ENCODE assay signal across 15 mouse cellular contexts in genomic region chr10:118466481-118466880, GRCm38 (mm10). TPM values are rescaled to one million over a fixed set of nuclear protein-coding genes. Genes with fewer than 3 reads are reported as not detected.
DNase-seq lines count a peak whose midpoint lies in the region; ATAC-seq and TF ChIP-seq lines count a peak whose summit lies in the region.
"Had no signal": no experiment of that assay in that cellular context is flagged by ENCODE, and none has a peak within 500 bp of the region (broad histone marks: within the 10 kb centered on the region; RNA-seq: fewer than 3 reads in every experiment).

No protein-coding gene starts in this region.

- H3K4me1 ChIP-seq in hindbrain, postnatal 0 days (ENCODE audit: insufficient read depth, low read length) = no peaks in the 10 kb centered on the region
- no peaks in the 10 kb centered on the region for H3K4me1 ChIP-seq in hindbrain, embryonic 12.5 days
- peaks cover 28% of the 10 kb centered on the region for H3K4me1 ChIP-seq in spleen, adult 2 months (ENCODE audit: control insufficient read depth, insufficient read depth, insufficient read length)
- H3K4me1 ChIP-seq: midbrain, embryonic 13.5 days; neural tube, embryonic 15.5 days had no signal

- no peaks in the 10 kb centered on the region; the same call in 1 of the 2 replicates for H3K9me3 ChIP-seq in hindbrain, postnatal 0 days (ENCODE audit: low read length)
- H3K9me3 ChIP-seq in hindbrain, embryonic 12.5 days (replicated peaks) = 0 out of 2 replicates have a peak, but pooled peaks cover 3% of the 10 kb centered on the region
- H3K9me3 ChIP-seq: midbrain, embryonic 13.5 days; neural tube, embryonic 15.5 days had no signal

- ATAC-seq in hindbrain, postnatal 0 days = no peak
- ATAC-seq in hindbrain, embryonic 12.5 days (ENCODE audit: low FRiP score) = no peak
- ATAC-seq: midbrain, embryonic 13.5 days had no signal

- no peak overlapping the region for H3K9ac ChIP-seq in hindbrain, postnatal 0 days (replicated peaks; ENCODE audit: low read length)
- no peak overlapping the region for H3K9ac ChIP-seq in hindbrain, embryonic 12.5 days
- H3K9ac ChIP-seq: liver, embryonic 14.5 days; midbrain, embryonic 13.5 days; neural tube, embryonic 15.5 days had no signal

- no peak overlapping the region for H3K4me2 ChIP-seq in hindbrain, postnatal 0 days (ENCODE audit: low read depth, low read length)
- H3K4me2 ChIP-seq in hindbrain, embryonic 12.5 days (replicated peaks) = no peak overlapping the region
- H3K4me2 ChIP-seq: midbrain, embryonic 13.5 days; neural tube, embryonic 15.5 days had no signal

- H3K4me3 ChIP-seq in hindbrain, postnatal 0 days (ENCODE audit: low read length) = no peak overlapping the region
- H3K4me3 ChIP-seq in hindbrain, embryonic 12.5 days = no peak overlapping the region
- no peak overlapping the region for H3K4me3 ChIP-seq in spleen, adult 2 months (ENCODE audit: extremely low read depth, insufficient read depth, insufficient read length)
- H3K4me3 ChIP-seq: midbrain, embryonic 13.5 days; neural tube, embryonic 15.5 days had no signal

- TF ChIP-seq POLR2A in spleen, adult 2 months (IDR thresholded peaks at IDR 0.05; ENCODE audit: low read depth, low read length) = no peak

- no peaks in the 10 kb centered on the region for H3K36me3 ChIP-seq in hindbrain, postnatal 0 days (ENCODE audit: insufficient read depth, low read length)
- no peaks in the 10 kb centered on the region for H3K36me3 ChIP-seq in hindbrain, embryonic 12.5 days
- no peaks in the 10 kb centered on the region for H3K36me3 ChIP-seq in spleen, adult 2 months (ENCODE audit: control insufficient read depth, insufficient read depth, low read length)
- H3K36me3 ChIP-seq: G1E; midbrain, embryonic 13.5 days; neural tube, embryonic 15.5 days had no signal

- no peak overlapping the region for H3K27ac ChIP-seq in hindbrain, postnatal 0 days
- H3K27ac ChIP-seq in hindbrain, embryonic 12.5 days = no peak overlapping the region
- peak overlapping the region; percentile 62 for H3K27ac ChIP-seq in spleen, adult 2 months (ENCODE audit: insufficient read depth, low read length)
- H3K27ac ChIP-seq: liver, embryonic 14.5 days; midbrain, embryonic 13.5 days; neural tube, embryonic 15.5 days had no signal

- no peak for TF ChIP-seq CTCF in hindbrain, postnatal 0 days (IDR thresholded peaks at IDR 0.05; ENCODE audit: low read depth)
- TF ChIP-seq CTCF in spleen, adult 2 months (IDR thresholded peaks at IDR 0.05; ENCODE audit: extremely low read depth, insufficient read depth, insufficient read length, insufficient replicate concordance) = no peak

- H3K27me3 ChIP-seq in hindbrain, postnatal 0 days (ENCODE audit: insufficient read depth, low read length) = no peaks in the 10 kb centered on the region
- no peaks in the 10 kb centered on the region for H3K27me3 ChIP-seq in hindbrain, embryonic 12.5 days
- H3K27me3 ChIP-seq in spleen, adult 2 months (ENCODE audit: control insufficient read depth, insufficient read depth, low read length) = no peaks in the 10 kb centered on the region
- H3K27me3 ChIP-seq: midbrain, embryonic 13.5 days; neural tube, embryonic 15.5 days had no signal

- WGBS in hindbrain, postnatal 0 days = 41% methylated on average over 6 of the region's 6 CpGs
- WGBS in hindbrain, embryonic 12.5 days = 74% methylated on average over 6 of the region's 6 CpGs
- WGBS in spleen, adult 2 months = 30% methylated on average over 6 of the region's 6 CpGs

- peak; percentile 52 for DNase-seq in hindbrain, postnatal 0 days (ENCODE audit: low spot score)
- no peak for DNase-seq in spleen, adult 2 months (ENCODE audit: low read depth in 1 of 2, low spot score in 2 of 2)
- no peak for DNase-seq in spleen, postnatal 36 days (ENCODE audit: low spot score in 2 of 2)
- DNase-seq in brain, adult 2 months (ENCODE audit: low read depth, low spot score) = peak; percentile 18
- peak; percentile 35 to 59 for DNase-seq in natural killer cell, adult 2 months (ENCODE audit: low spot score in 2 of 2)
- DNase-seq in spleen, postnatal 14 days (ENCODE audit: low spot score in 2 of 2) = no peak
- no peak for DNase-seq in thymus, postnatal 0 days (ENCODE audit: low spot score)

RNA-seq across cellular contexts. Expression of gene Ifng, which starts 25.6 kb away (rescaled TPM):
- total RNA-seq in hindbrain, postnatal 0 days (2014; rRNA removed) = 0.68 TPM in 1 of 2 replicates, not detected in the other
- polyA plus RNA-seq in hindbrain, postnatal 0 days (2015; fragmentation: Nextera tagmentation; extraction: Ambion mirVana) = not detected in 2 replicates
- polyA plus RNA-seq in hindbrain, embryonic 12.5 days (2016; fragmentation: Nextera tagmentation; extraction: Ambion mirVana) = not detected in 2 replicates
- polyA plus RNA-seq in spleen, adult 2 months (2012; rRNA removed) = 0.33 and 0.38 TPM in 2 replicates
- 0.55 and 0.86 TPM in 2 replicates for polyA plus RNA-seq in thymus, postnatal 0 days (2015; fragmentation: Nextera tagmentation; extraction: Ambion mirVana)
- total RNA-seq: adrenal gland, adult 18-20 months; G1E; left cerebral cortex, adult 8-10 months had no signal
- polyA plus RNA-seq: G1E; kidney, embryonic 16.5 days; liver, embryonic 14.5 days; midbrain, embryonic 13.5 days; neural tube, embryonic 15.5 days had no signal

Comparison
In these comparisons a context has a peak if more than half of its experiments do, and no peak if none do; other contexts are left out.
1. DNase-seq: peak in hindbrain, postnatal 0 days (single experiment), brain, adult 2 months (single experiment) and natural killer cell, adult 2 months (2 of 2); none in spleen, adult 2 months (0 of 2), spleen, postnatal 36 days (0 of 2), spleen, postnatal 14 days (0 of 2) and thymus, postnatal 0 days (single experiment).